Mouse (Mus musculus): ENCODE data around the gene Tmem106b. TPM values are rescaled to one million over a fixed set of nuclear protein-coding genes. Genes with fewer than 3 reads are reported as not detected.

Gene Tmem106b
- 38.4 and 51.5 TPM in 2 replicates for polyA plus RNA-seq (2012; rRNA removed)

- peak; percentile 93 for DNase-seq (ENCODE audit: low spot score)
These were observed at the start of gene Tmem106b for GRCm38 (mm10) chr6:13069302-13070146. Tmem106b (plus strand) TSS chr6:13069759.

DNA sequence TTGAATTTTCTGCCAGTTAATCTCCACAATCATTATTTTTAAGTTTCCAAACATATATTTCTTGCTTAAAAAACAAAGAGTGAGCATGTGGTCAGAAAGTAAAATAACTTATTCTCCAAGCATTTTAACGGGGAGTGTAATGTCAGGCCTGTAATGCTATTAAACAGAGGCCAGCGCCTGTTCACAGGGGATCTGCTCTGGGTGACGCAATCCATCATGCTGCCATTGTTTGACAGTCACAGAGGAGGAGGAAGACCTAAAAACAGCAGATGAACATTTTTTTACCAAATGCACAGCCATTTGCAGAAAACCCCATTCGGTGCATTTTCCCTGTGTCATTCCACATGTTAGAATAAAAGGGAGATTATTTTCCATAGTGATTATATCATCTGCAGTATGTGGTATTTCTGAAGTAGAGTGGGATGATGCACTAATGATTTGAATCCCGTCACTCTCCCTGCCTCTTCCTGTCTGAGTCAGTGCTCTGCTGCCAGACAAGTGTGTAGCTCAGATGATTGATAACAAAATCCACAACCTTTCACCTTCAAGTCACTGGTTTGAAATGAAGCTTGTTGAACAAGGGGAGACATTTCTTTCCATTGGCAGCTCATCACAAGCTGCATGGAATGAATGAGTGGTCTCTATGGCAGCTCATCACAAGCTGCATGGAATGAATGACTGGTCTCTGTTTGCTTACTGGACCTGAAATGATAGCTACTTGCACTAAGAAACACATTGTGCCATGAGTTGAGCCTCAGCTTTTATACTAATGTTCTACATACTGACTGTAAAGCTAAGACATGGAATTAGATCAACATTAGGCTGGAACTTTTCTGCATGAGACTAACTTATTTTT is 48.1 kb upstream of the Tmem106b start:
- DNase-seq (ENCODE audit: low spot score): no peak

- no peak for DNase-seq (ENCODE audit: low spot score)
These were observed 39.0 kb upstream of the Tmem106b start for GRCm38 (mm10) chr6:13030558-13030957.

- no peak for DNase-seq (ENCODE audit: low spot score)
These were observed 38.6 kb upstream of the Tmem106b start for GRCm38 (mm10) chr6:13030961-13031360.

DNA sequence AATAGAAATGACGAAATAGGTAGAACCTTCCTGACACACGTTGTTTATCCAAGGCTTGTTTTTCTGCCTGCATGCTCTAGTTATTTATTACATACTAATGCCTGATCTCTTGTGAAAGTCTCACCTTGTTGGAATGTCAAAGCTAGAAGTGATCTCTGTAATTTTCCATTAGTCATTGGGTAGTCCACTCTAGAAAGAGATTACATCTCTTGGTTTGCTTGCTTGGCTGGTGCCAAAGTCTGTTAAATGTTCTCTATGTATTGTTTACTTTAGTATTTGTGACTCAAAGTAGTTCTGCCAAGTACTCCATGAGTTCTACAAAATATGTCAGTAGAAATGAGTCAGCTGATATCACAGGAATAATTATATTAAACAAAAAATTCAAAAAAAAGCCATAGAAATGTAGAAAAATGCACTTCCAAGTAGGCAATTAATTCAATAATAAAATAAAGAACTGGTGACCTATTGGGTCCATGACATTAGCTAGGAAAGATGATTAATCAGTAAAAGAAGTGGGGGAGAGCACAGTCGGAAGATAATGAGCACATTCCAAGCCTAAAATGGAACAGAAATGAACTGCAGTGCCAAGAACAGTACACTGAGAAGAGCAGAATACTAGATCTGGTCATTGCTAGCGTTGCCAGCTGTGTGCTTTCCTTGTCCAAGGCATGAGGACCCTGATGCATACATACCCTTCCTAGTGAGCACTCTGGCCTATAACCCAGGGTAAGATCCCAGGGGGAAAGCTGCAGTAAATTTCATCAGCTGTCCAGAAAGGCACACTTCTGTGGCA is 17.0 kb upstream of the Tmem106b start:
- no peak for DNase-seq (ENCODE audit: low spot score)

GRCm38 (mm10) chr6:13061276-13062039 is 8.1 kb upstream of the Tmem106b start:
- no peak for DNase-seq (ENCODE audit: low spot score)

- DNase-seq (ENCODE audit: low spot score): no peak
These were observed 7.5 kb upstream of the Tmem106b start for GRCm38 (mm10) chr6:13062063-13062462.

- DNase-seq (ENCODE audit: low spot score): no peak
These were observed 6.8 kb upstream of the Tmem106b start for GRCm38 (mm10) chr6:13062691-13063255.

DNA sequence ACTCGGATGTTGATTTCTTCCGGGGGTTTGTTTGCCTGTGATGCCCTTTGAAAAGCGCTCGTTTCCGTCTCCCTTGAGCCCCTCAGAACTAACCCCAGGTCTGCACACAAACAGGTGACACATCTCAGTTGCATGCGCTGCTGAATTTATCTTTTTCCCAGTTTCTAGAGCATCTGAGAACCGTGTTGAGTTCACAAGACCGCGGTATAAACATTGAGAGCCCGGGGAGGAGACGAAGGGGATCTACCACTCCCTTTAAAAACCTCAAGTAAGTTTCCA is 527 bp downstream of the Tmem106b start:
- no peak for DNase-seq (ENCODE audit: low spot score)

DNA sequence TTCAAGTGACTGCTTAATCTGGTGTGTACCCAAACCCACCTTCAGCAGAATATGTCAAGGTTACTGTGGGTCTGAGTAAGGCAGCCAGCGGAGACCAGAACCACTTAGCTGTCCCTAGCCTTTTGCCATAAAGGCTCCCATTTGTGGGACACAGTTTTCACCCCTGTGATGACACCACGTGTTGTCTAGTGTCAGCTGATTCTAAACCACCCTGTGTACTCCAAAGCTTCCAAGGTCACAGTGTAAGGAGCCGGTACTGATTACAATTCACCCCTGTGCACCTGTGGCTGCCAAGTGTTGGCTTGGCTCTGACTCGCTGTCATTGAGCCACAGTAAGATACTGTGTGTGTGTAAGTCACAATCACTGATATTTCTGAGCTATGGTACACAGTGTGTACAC is 926 bp downstream of the Tmem106b start:
- DNase-seq (ENCODE audit: low spot score): no peak

DNA sequence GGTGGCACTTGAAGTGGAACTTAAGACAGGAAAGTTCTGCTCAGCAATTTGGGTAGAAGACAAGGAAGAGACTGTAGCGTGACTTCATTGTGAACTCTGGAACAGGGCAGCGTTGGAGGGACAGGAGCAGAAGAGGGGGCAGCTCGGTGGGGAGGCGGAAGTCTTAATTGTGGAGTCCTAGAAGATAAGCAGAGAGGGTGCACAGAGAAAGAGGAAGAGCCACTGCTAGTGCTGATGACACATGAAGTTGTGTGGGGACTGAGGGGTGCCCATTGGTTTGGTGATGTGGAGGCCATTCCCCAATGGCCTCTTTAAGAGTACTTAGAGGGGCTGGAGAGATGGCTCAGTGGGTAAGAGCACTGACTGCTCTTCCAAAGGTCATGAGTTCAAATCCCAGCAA is 3.5 kb downstream of the Tmem106b start:
- DNase-seq (ENCODE audit: low spot score): no peak

- no peak for DNase-seq (ENCODE audit: low spot score)
These were observed 4.3 kb downstream of the Tmem106b start for GRCm38 (mm10) chr6:13073876-13074275.

DNA sequence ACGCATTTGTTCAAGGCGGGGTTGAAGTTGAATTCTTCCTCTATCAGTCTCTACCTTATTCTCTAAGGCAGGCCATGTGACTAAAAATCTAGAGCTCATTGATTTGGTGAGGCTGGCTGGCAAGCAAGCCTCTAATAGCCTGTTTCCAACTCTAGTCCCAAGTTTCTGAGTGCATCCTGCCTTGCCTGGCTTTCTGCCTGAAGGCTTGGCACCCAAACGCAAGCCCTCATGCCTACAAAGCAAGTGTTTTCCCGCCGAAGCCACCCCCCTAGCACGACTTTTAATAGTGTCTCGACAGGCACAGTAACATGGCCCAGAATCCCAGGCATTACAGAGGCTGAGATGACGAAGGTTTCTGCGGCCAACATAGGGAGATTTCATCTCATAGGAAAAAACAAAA is 13.3 kb downstream of the Tmem106b start:
- no peak for DNase-seq (ENCODE audit: low spot score)

DNA sequence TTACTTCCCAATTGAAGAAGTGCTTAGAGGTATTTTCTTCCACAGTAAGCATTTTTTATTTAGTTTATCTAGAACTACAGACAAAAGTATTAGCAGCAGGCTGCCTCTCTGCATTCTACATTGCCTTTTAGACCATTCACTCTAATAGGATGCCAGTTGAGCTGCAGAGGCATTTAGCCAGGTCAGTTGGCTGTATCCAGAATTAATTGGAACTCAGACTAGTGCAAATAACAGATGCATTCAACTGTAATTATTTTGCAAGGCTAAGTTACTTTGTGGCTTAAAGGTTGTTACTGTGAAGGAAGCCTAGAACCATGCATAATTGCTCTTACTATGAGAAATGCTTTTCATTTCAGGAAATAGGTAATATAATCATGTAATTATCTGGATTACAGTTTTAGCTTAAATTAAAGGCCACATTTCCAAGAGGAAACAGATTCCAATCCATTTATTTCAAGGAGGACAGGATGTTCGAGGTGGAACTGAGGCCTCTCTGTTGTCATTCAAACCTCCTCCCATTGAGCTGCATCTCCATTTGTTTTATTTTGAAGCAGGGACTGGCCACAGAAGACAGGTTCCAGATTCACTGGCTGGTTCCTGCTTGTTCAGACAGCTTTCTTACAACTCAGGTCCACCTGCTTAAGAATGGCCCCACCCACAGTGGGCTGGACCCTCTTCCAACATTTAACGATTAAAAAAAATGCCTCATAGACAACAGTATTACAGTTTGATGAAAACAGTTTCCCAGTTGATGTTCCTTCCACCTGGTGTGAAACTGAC is 27.3 kb downstream of the Tmem106b start:
- DNase-seq (ENCODE audit: low spot score): no peak

DNA sequence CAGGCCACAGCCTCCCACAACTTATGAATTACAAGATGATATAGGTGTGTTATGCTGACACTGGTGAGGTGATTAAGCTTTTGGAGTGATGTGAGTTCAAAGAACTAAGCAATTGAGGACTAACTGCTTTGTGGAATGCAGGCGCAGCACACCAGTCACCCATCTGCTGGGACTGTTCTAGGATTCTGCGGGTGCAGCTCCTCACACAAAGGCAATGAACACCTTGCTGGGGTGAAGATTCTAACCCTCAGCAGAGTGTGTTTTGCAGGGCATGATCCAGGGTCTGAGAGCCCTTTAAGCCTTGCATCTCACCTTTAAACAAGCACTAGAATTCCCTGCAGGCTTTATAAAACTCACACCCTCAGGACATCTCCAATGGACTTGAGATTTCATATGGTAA is 30.6 kb downstream of the Tmem106b start:
- no peak for DNase-seq (ENCODE audit: low spot score)

DNA sequence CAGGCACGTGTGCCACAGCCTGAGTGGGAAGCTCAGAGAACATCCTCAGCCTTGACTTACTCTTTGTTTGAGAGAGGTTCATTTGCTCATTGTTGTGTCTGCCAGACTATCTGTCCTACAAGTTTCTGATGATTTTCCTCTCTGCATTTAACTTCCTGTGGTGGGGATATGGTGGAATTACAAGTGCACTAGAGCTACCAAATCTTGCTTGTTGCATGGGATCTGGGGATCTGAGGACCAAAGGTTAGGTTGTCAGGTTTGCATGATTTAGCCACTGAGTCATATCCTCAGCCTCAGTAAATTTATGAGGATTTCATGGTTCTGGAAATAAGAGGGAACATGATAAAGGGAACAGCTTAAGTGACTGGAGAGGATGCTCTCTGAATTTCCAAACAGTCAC is 39.1 kb downstream of the Tmem106b start:
- DNase-seq (ENCODE audit: low spot score): no peak

GRCm38 (mm10) chr6:13137255-13137654 is 67.7 kb downstream of the Tmem106b start:
- no peak for DNase-seq (ENCODE audit: low spot score)
